Mouse (Mus musculus) brain, embryonic 18.5 days (tissue): Measurements from ENCODE around the gene Smg1.

ENCODE experiments used
- DNase-seq: peaks from one replicate; pipeline ENCODE4 v3.0.0-alpha.2; 2012; ENCODE audit warnings: low read depth, low spot score

Smg1 gene

GRCm38 (mm10) chr7:118143123-118143522, 100.3 kb downstream of the Smg1 start:
- DNase-seq, result no peak

DNA sequence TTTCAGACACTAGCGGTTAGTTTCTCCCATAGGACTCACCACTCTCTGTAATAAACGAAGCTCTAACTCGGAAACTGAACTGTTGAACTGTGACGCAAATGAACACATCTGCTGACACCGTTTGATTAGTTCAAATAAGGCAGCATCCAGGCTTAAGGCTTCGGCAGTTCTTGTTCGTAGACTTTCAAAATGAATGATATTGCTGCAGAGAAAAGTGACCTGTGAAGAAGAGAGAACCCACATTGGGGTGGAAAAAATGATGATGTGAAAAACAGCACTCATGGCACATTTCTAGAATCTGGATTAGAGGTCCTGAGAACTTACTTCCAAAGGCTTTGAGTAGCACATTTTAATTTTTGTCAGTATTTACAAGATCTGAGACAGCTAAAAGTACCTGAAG, 102.2 kb downstream of the Smg1 start:
- DNase-seq, result no peak

- no peak for DNase-seq
These were observed 108.3 kb downstream of the Smg1 start for GRCm38 (mm10) chr7:118135128-118135527.

DNA sequence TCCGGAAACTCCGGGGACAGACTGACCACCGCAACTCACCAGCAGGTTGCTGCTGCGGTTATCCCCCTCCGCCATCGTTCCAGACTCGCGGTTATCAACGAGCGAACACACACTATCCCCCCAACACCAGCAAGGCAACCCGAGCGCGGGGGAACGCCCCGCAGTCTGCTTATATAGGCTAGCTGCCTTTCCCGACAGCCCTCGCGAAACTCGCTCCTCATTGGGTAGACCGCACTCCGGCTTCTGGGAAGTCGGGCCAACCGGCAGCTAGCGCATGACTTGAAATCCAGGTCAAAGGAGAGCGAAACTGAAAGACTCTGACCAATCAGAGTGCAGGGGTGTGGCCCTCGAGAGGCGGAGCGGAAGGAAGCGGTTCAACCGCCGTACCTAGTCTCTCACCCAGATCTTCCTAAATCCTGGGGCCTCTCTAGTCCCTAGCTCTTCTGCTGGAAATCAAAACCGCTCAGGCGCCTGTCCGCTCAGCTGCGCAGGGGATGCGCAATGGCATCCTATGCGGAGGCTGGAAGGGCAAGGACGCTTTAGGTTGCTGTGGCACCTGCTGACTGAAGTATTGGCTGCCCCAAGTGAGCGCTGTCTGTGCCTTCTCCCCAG, 113.9 kb downstream of the Smg1 start, which contains the start of gene Arl6ip1:
Arl6ip1 (minus strand) TSS at position 233 of the 612 bp plus-strand sequence.
- peak; percentile 98 for DNase-seq

DNA sequence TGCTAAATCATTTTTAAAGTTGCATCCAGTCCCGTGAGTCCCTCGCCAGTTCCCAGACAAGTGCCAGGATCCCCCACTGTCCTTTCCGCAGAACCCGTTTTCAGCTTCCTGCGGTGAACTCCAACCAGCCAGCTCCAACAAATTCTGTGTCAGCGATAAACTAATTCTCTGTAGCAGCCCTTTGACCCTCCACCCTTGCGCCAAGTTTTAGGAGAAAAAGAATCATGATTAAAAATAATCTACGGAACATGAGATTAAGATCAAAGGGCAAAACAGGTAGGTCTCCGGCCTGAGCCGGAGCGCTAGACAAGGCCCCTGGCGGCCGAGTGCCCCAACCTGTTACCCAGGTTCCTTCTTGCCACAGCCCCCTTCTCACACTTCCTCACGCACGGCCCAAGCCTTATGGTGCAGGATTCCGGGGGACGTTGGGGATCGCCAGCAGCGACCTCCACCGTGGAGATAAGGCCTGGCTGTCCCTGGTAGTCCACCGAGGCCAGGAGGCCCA, 114.5 kb downstream of the Smg1 start:
- DNase-seq, result no peak

- no peak for DNase-seq
These were observed 117.1 kb downstream of the Smg1 start for GRCm38 (mm10) chr7:118126219-118126875.

- DNase-seq, result no peak
These were observed 117.7 kb downstream of the Smg1 start for GRCm38 (mm10) chr7:118125736-118126135.

DNA sequence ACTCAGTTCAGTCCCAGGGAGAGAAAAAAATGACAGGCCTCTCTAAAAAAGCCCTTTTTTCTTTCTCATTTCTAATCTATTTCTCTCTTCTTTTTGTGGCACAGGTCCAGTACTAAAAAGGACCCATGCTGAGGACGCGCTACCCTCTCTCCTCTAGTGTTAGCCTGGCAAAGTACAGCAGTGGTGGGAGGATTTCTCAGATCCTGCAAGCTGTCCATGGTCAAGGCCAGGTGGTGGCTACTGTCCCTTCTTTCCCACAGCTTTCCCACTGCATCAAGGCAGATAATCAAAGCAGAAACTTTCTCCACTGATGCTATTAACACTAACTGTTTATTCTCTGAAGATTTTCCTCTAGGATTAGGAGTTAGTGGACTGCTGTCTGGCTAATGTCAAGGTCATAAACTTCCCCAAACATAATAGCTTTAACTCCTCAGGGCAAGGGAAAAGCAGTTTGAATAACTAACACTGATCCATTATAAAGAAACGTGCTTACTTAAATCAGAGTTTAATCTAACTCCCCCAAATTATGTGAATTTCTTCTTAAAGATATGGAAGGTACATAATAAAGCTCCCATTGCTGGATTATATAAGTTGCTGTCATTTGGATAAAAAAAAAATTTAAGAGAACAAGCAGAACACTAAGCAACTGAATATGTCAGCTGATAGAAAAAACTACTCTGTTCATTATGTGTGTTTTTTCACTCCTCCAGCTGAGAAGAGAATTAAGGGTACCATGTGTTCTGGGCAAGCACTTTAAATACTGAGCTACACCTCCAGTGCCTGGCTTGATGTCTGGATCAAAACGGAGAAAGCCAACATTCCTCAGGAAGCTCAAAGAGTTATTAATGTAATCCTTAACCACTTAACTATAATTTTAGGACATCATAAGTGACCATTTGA, 119.7 kb downstream of the Smg1 start:
- no peak for DNase-seq

DNA sequence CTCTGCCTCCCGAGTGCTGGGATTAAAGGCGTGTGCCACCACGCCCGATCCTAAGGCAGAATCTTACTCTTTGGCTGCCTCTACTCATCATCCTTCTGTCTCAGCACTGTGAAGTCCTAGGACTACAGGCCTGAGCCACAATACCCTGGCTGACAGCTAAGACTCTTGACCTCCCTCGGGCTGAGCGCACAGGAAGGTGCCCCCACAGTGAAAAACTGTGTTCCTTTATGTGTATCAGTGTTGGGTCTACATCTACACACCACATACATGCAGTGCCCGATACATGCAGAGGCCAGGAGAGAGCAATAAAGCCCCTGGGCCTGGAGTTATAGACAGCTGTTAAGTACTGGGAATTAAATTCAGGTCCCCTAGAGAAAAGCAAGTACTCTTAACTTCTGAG, 121.2 kb downstream of the Smg1 start:
- DNase-seq, result no peak

GRCm38 (mm10) chr7:118120654-118121053, 122.8 kb downstream of the Smg1 start:
- DNase-seq, result no peak

GRCm38 (mm10) chr7:118119946-118120345, 123.5 kb downstream of the Smg1 start:
- DNase-seq, result no peak

GRCm38 (mm10) chr7:118119142-118119541, 124.3 kb downstream of the Smg1 start:
- no peak for DNase-seq

DNA sequence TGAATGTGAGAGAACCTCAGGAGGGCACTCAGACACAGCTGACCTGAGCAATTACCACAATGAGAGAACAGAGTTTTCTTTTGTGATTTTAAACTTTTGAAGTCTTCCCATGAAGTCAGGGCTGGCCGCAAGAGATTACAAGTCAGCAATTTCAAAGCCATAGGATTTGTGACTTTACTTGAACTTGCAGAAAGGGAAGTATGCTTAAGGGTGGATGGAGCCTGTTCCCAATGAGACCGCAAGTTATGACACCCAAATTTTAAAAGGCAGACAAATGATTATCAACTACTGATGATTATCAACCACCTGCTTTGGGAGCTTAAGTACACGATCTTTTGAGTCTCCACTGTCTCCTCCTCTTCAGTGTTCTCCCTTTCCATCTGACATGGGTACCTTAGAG, 125.0 kb downstream of the Smg1 start:
- DNase-seq, result no peak

GRCm38 (mm10) chr7:118117539-118118210, 125.8 kb downstream of the Smg1 start:
- DNase-seq, result no peak

DNA sequence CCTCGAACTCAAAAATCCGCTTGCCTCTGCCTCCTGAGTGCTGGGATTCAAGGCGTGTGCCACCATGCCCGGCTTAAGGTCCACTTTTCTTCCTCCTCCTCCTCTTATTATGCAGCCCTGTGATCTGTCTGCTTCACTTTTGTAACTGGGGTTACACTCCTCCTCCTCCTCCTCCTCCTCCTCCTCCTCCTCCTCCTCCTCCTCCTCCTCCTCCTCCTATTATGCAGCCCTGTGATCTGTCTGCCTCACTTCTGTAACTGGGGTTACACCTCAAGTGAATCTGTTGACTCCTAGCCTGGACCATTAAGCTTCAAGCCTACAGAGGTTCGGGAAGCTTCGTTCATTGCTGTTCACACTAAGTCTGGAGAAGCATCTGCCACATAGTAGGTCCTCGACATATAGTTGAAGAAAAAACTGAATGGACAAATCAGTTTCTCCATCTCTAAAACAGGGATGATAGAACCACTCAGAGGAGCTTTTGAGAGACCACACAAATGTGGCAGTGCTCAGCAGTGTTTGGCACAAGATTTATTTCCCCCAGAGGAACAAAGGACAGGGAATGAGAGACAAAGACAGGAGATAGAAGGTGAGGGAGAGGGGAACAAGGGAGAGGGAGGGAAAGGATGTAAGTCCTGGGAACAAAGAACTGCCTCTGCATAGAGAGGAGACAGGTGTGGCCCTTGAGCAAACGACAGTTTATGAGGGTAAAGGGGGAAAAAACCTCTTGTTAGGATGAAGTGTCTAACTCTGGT, 126.5 kb downstream of the Smg1 start:
- DNase-seq, result no peak

- DNase-seq, result peak; percentile 94
These were observed 127.4 kb downstream of the Smg1 start, which contains the start of gene Rps15a for GRCm38 (mm10) chr7:118115877-118116568. TSS of gene Rps15a (minus strand) at chr7:118116188.

DNA sequence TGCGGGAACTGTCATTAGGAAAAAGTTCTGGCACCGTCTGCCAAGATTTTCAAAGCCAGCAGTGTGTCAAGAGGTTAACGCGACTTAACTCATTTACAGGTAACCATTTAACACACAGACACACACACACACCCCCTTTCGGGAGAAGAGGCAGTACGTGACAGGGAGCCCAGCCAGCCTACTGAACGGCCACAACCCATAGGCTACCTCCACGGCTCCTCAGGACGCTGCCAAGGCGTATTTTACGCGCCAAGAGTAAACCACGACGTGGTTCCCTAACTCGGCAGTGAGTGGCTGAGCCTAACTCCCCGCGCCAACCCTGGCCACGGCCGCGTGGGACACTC, 128.0 kb downstream of the Smg1 start:
- no peak for DNase-seq

DNA sequence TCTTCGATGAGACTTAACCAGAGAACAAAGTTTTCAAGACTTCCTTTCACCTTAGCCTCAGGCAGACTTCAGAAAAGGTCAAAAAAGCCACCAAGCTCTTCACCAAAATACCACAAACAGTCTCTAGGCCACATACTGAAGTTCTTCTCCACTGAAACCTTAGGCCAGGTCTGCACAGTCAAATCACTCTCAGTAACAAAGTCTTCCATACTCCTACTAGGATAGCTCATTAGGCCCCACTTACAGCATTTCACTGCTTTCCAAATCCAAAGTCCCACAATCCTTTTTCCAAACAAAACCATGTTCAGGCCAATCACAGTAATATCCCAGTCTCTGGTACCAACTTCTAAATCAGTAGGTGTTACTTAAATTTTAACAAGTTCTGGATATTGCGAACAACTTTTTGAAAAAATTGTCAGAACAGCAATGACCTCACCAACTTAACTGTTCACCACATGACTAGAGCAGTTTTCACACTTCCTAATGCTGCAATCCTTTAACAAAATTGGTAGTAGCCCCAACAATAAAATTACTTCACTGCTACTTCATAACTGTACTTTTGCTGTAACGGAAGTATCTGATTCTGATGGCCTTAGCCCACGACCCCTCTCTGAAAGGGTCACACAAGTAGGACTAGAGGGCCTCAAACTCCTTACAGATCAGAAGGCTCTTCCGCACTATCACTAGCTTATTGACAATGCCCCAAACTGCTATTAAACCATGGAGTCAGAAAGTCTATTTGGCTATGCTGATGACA, 129.8 kb downstream of the Smg1 start:
- DNase-seq, result no peak

- no peak for DNase-seq
These were observed 132.3 kb downstream of the Smg1 start for GRCm38 (mm10) chr7:118111128-118111527.

GRCm38 (mm10) chr7:118107671-118108070, 135.8 kb downstream of the Smg1 start:
- DNase-seq, result no peak
